Mouse (Mus musculus): Measurements from ENCODE around the gene Strap. TPM values are rescaled to one million over a fixed set of nuclear protein-coding genes. Genes with fewer than 3 reads are reported as not detected.

The Strap gene
- total and polyA plus RNA-seq, 3 experiments, result 26.2 to 153 (median 117) TPM

DNA sequence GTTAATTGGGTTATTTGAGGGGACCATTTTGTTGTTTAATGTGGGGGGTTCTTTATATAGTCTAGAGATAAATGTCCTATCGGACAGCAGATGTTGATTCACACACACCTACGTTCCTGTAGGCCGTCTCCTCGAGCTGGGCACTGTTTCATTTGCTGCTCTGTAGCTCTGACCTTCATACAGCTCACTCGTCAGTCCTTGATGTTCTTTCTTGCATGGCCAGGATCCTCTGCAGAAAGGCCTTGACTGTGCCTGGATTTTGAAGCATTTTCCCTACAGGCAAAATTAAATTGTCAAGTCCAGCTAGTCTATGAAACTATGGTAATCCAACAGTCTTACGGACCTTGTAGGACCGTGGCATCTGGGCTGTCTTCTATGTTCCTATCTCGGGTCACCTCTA lies 39.8 kb upstream of the Strap start:
- TF ChIP-seq TAL1 (conservative IDR thresholded peaks at IDR 0.05; ENCODE audit: low read depth, low read length) (no peak), POLR2AphosphoS5 (IDR thresholded peaks at IDR 0.05; ENCODE audit: insufficient replicate concordance, low read depth, low read length) (no peak), GATA1 (IDR thresholded peaks at IDR 0.05; ENCODE audit: borderline replicate concordance, low read length) (no peak), CTCF (IDR thresholded peaks at IDR 0.05; ENCODE audit: low read depth, low read length) (no peak), GATA2 (IDR thresholded peaks at IDR 0.05; ENCODE audit: borderline replicate concordance, low read depth, low read length) (no peak)
- Histone ChIP-seq H3K36me3 (replicated peaks) (no peaks in the 10 kb centered on the region), H3K4me3 (ENCODE audit: low read depth, low read length) (no peak overlapping the region), H3K4me1 (ENCODE audit: insufficient read depth, low read depth, low read length) (no peaks in the 10 kb centered on the region), H3K9me3 (replicated peaks) (peaks cover 30% of the 10 kb centered on the region), H3K27me3 (ENCODE audit: insufficient read depth, low read length) (no peaks in the 10 kb centered on the region)
- DNase-seq (ENCODE audit: low spot score), result no peak
- no peak for ATAC-seq (ENCODE audit: extremely low read depth, insufficient number of reproducible peaks, low FRiP score, poor library complexity, severe bottlenecking)

DNA sequence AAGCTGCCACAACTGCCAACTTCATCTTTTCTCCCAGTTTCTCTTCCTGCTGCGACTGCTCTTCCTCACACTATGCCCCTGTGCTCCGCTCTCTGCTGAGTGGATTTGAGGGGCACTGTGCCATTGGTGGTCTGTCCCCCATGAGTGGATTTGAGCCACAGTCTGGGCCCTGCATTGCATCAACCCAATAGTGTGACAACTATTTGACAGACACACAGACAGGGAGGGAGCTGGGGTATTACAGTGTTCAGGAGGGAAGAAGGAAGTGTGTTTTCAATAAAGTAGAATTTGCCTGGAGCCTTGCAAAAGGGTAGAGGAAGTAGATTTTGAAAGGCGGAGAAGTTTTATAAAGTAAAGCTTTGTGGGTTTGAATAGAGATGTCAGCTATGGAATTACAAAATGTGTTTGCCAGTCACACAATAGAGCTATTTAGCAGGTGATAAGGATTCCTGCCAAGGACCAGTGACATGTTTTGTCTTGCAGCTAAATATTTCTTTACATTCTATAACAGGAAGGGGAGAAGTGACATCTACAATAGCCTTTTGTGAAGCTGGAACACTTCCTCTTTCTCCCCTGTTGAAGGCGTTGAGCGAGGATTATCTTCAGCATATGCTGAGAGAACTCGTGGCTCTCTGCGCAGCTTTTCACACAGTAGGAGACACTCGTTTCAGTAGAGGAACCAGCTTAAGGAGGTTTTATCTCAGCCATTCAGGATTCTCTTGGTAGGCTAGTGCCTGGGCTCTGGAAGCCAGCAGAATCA lies 38.3 kb upstream of the Strap start:
- ATAC-seq (ENCODE audit: extremely low read depth, insufficient number of reproducible peaks, low FRiP score, poor library complexity, severe bottlenecking) (no peak), DNase-seq (ENCODE audit: low spot score) (no peak)
- peaks cover 30% of the 10 kb centered on the region for H3K9me3 ChIP-seq (replicated peaks)
- no peaks in the 10 kb centered on the region for H3K4me1 ChIP-seq (ENCODE audit: insufficient read depth, low read depth, low read length)
- TF ChIP-seq GATA2 (IDR thresholded peaks at IDR 0.05; ENCODE audit: borderline replicate concordance, low read depth, low read length), result no peak
- TF ChIP-seq GATA1 (IDR thresholded peaks at IDR 0.05; ENCODE audit: borderline replicate concordance, low read length), result no peak
- TF ChIP-seq POLR2AphosphoS5 (IDR thresholded peaks at IDR 0.05; ENCODE audit: insufficient replicate concordance, low read depth, low read length), result no peak
- TF ChIP-seq CTCF (IDR thresholded peaks at IDR 0.05; ENCODE audit: low read depth, low read length), result no peak
- TF ChIP-seq TAL1 (conservative IDR thresholded peaks at IDR 0.05; ENCODE audit: low read depth, low read length), result no peak
- no peaks in the 10 kb centered on the region for H3K36me3 ChIP-seq (replicated peaks)
- no peak overlapping the region for H3K4me3 ChIP-seq (ENCODE audit: low read depth, low read length)
- H3K27me3 ChIP-seq (ENCODE audit: insufficient read depth, low read length), result no peaks in the 10 kb centered on the region

DNA sequence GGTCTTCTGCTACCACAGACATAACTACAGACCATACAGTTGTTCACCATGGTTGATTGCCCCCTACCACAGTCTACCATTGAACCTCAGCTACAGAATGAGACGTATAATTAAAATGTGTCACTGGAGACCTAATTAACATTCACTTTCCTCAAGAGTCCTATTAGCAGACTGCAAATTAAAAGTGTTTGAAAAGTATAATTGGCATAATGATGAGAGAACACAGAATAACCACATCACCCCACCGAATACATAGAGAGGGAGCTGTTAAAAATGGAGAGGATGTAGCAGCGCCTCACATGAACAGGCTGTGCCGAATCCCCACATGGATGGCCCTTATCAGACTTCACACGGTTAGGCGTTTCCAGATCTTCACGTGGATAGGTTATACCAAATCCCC lies 35.4 kb upstream of the Strap start:
- Histone ChIP-seq H3K4me3 (ENCODE audit: low read depth, low read length) (no peak overlapping the region), H3K36me3 (replicated peaks) (no peaks in the 10 kb centered on the region), H3K9me3 (replicated peaks) (peaks cover 38% of the 10 kb centered on the region), H3K4me1 (ENCODE audit: insufficient read depth, low read depth, low read length) (no peaks in the 10 kb centered on the region), H3K27me3 (ENCODE audit: insufficient read depth, low read length) (no peaks in the 10 kb centered on the region)
- DNase-seq (ENCODE audit: low spot score), result no peak
- no peak for TF ChIP-seq POLR2AphosphoS5 (IDR thresholded peaks at IDR 0.05; ENCODE audit: insufficient replicate concordance, low read depth, low read length)
- no peak for TF ChIP-seq GATA1 (IDR thresholded peaks at IDR 0.05; ENCODE audit: borderline replicate concordance, low read length)
- TF ChIP-seq GATA2 (IDR thresholded peaks at IDR 0.05; ENCODE audit: borderline replicate concordance, low read depth, low read length), result no peak
- no peak for TF ChIP-seq CTCF (IDR thresholded peaks at IDR 0.05; ENCODE audit: low read depth, low read length)
- no peak for TF ChIP-seq TAL1 (conservative IDR thresholded peaks at IDR 0.05; ENCODE audit: low read depth, low read length)
- ATAC-seq (ENCODE audit: extremely low read depth, insufficient number of reproducible peaks, low FRiP score, poor library complexity, severe bottlenecking), result no peak

GRCm38 (mm10) chr6:137702186-137702585 lies 32.7 kb upstream of the Strap start:
- DNase-seq (ENCODE audit: low spot score), result no peak
- peaks cover 41% of the 10 kb centered on the region for H3K9me3 ChIP-seq (replicated peaks)
- TF ChIP-seq TAL1 (conservative IDR thresholded peaks at IDR 0.05; ENCODE audit: low read depth, low read length), result no peak
- no peak for TF ChIP-seq GATA1 (IDR thresholded peaks at IDR 0.05; ENCODE audit: borderline replicate concordance, low read length)
- no peak for TF ChIP-seq CTCF (IDR thresholded peaks at IDR 0.05; ENCODE audit: low read depth, low read length)
- no peak for TF ChIP-seq GATA2 (IDR thresholded peaks at IDR 0.05; ENCODE audit: borderline replicate concordance, low read depth, low read length)
- no peak for TF ChIP-seq POLR2AphosphoS5 (IDR thresholded peaks at IDR 0.05; ENCODE audit: insufficient replicate concordance, low read depth, low read length)

DNA sequence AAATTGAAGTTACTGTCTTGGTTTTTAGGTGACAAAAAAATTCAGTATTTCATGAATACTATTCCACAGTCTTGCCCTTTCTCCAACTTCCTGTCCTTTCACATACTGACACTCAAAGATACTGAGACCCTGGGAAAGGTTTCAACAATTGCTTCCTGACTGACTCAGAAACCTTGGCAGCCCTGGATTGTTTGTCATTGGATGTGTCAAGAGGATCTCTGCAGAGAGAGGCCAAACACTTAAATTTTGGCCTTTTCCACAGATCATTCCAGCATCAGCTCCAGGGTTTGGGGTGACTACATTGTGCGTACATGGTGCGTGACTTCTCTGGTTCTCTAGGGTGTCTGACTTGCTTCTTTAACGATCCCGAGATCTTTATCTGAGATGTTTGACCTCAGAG lies 32.0 kb upstream of the Strap start:
- no peaks in the 10 kb centered on the region for H3K4me1 ChIP-seq (ENCODE audit: insufficient read depth, low read depth, low read length)
- H3K4me3 ChIP-seq (ENCODE audit: low read depth, low read length), result no peak overlapping the region
- DNase-seq (ENCODE audit: low spot score) (no peak), ATAC-seq (ENCODE audit: extremely low read depth, insufficient number of reproducible peaks, low FRiP score, poor library complexity, severe bottlenecking) (no peak)
- H3K36me3 ChIP-seq (replicated peaks), result no peaks in the 10 kb centered on the region
- H3K9me3 ChIP-seq (replicated peaks), result peaks cover 44% of the 10 kb centered on the region
- TF ChIP-seq CTCF (IDR thresholded peaks at IDR 0.05; ENCODE audit: low read depth, low read length) (no peak), GATA2 (IDR thresholded peaks at IDR 0.05; ENCODE audit: borderline replicate concordance, low read depth, low read length) (no peak), GATA1 (IDR thresholded peaks at IDR 0.05; ENCODE audit: borderline replicate concordance, low read length) (no peak), POLR2AphosphoS5 (IDR thresholded peaks at IDR 0.05; ENCODE audit: insufficient replicate concordance, low read depth, low read length) (no peak), TAL1 (conservative IDR thresholded peaks at IDR 0.05; ENCODE audit: low read depth, low read length) (no peak)
- H3K27me3 ChIP-seq (ENCODE audit: insufficient read depth, low read length), result no peaks in the 10 kb centered on the region

More at GRCm38 (mm10) chr6:137702186-137702585, 32.7 kb upstream of the Strap start:
- ATAC-seq (ENCODE audit: extremely low read depth, insufficient number of reproducible peaks, low FRiP score, poor library complexity, severe bottlenecking), result no peak
- H3K36me3 ChIP-seq (replicated peaks), result no peaks in the 10 kb centered on the region
- H3K27me3 ChIP-seq (ENCODE audit: insufficient read depth, low read length), result no peaks in the 10 kb centered on the region
- H3K4me3 ChIP-seq (ENCODE audit: low read depth, low read length), result no peak overlapping the region
- H3K4me1 ChIP-seq (ENCODE audit: insufficient read depth, low read depth, low read length), result no peaks in the 10 kb centered on the region

GRCm38 (mm10) chr6:137703431-137703830 lies 31.4 kb upstream of the Strap start:
- H3K9me3 ChIP-seq (replicated peaks), result peaks cover 45% of the 10 kb centered on the region
- DNase-seq (ENCODE audit: low spot score) (no peak), ATAC-seq (ENCODE audit: extremely low read depth, insufficient number of reproducible peaks, low FRiP score, poor library complexity, severe bottlenecking) (no peak)
- H3K27me3 ChIP-seq (ENCODE audit: insufficient read depth, low read length), result no peaks in the 10 kb centered on the region
- H3K4me1 ChIP-seq (ENCODE audit: insufficient read depth, low read depth, low read length), result no peaks in the 10 kb centered on the region
- H3K4me3 ChIP-seq (ENCODE audit: low read depth, low read length), result no peak overlapping the region
- TF ChIP-seq GATA1 (IDR thresholded peaks at IDR 0.05; ENCODE audit: borderline replicate concordance, low read length), result no peak
- no peak for TF ChIP-seq GATA2 (IDR thresholded peaks at IDR 0.05; ENCODE audit: borderline replicate concordance, low read depth, low read length)
- TF ChIP-seq POLR2AphosphoS5 (IDR thresholded peaks at IDR 0.05; ENCODE audit: insufficient replicate concordance, low read depth, low read length), result no peak
- no peak for TF ChIP-seq TAL1 (conservative IDR thresholded peaks at IDR 0.05; ENCODE audit: low read depth, low read length)
- no peak for TF ChIP-seq CTCF (IDR thresholded peaks at IDR 0.05; ENCODE audit: low read depth, low read length)
- H3K36me3 ChIP-seq (replicated peaks), result no peaks in the 10 kb centered on the region
